Mouse (Mus musculus) heart, postnatal 36 days (tissue): ENCODE measurements around the gene Spats1. TPM values are rescaled to one million over a fixed set of nuclear protein-coding genes. Genes with fewer than 3 reads are reported as not detected.
A peak's percentile ranks its signal among the peaks of the same experiment; 100 is the strongest.
"Not testable (repeated sequence)": the region's sequence is repeated elsewhere in the genome, so short reads cannot be mapped to it uniquely, and the experiment has no call there.

Source experiments
- DNase-seq, 2 experiments: peaks; one replicate each; pipeline ENCODE4 v3.0.0; 2021 to 2022
- intact Hi-C: fragments of 180-260 bp; cut with DNase I; formaldehyde crosslinking; loops from one replicate; pipeline ENCODE4 v1.15.1; 2025
- total RNA-seq, 2 experiments: library from RNA; stranded (reverse); gene quantifications; 2 replicates each; pipeline ENCODE4 v1.2.3; 2021

Gene Spats1
- total RNA-seq, 2 experiments from 2014 or later, result 0.27 TPM; not detected in 1

DNA sequence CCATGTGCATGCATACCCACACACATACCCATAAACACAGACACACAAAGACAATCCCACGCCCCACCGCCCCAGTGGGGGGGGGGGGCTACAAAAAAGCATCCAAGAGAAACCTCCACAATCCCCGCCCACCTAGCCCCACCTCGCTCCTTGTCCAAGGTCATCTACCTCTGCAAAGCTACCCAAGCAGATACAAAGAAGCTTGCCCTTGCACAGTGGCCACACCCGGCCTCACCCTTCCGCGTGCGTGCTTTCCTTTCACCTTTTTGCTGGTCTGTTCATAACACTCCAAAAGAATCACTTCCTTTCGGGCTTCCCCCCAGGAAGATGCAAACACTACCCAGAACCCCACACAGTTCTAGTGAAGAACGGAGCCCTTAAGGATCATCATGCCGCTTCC, 20.2 kb upstream of the Spats1 start:
- intact Hi-C loops, result no loop called here
- no peak for DNase-seq

- intact Hi-C loops, result no loop called here
Observed at GRCm38 (mm10) chr17:45490532-45491154, 15.4 kb upstream of the Spats1 start.

DNA sequence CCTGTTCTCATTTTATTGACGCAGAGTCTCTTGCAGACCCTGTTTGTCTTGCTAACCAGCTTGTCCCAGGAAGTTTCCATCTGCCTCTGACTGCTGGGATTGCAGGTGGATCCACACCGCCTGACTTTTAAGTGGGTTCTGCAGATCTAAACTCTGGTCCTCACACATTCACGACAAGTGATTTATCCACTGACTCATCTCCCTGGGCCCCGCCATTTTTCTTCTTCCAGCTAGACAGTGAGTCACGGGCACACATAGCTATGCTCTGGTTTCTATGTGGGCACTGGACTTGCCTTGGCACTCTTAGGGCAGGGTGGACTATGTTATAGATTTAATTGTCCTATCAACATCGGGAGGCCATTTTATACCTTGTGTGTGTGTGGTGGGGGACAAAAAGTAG, 14.5 kb upstream of the Spats1 start:
- intact Hi-C loops, result no loop called here
- no peak for DNase-seq

More at GRCm38 (mm10) chr17:45490532-45491154, 15.4 kb upstream of the Spats1 start:
- DNase-seq, result no peak

- intact Hi-C loops, result no loop called here
- DNase-seq, result no peak
Observed at GRCm38 (mm10) chr17:45488321-45489254, 13.4 kb upstream of the Spats1 start.

DNA sequence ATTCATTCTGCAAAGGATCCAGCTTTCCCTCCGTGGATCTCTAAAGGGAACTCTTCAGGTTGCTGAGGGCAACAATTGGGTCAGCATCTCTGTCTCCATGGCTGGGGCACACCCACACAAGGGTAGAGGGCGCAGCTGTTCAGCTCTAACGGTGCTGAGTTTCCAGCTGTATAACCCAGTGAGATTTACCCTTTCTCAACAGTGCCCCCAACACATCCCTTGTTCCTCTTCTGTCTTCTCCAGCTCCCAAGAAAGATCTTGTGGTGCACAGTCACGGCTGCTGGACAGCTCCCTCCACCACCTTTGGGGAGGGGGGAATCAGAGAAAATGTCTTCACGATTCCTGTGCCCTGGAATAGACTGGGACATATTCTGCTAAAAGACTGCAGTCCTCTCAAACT, 12.0 kb upstream of the Spats1 start:
- intact Hi-C loops, result no loop called here
- DNase-seq, result no peak

- intact Hi-C loops, result no loop called here
- DNase-seq, result no peak
Observed at GRCm38 (mm10) chr17:45485581-45485980, 10.4 kb upstream of the Spats1 start.

DNA sequence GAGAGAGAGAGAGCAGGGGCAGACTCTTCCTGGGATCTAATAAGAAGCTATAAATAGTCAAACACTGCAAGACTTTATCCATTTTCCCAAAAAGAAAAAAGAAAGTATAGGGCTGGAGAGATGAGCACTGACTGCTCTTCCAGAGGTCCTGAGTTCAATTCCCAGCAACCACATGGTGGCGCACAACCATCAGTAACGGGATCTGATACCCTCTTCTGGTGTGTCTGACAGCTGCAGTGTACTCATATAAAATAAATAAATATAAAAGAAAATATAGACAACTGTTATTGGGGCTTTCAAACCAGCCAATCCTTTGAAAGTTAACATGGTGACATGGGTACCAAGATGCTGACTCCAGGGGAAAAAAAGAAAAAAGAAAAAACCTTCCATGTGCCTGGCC, 5.2 kb upstream of the Spats1 start:
- no peak for DNase-seq
- intact Hi-C loops, result no loop called here

- intact Hi-C loops, result loop anchor here (1.0 to 5.0 kb wide), 3 partner anchors 28 to 164 kb away; partner anchors contain the start of gene Aars2
- DNase-seq, result peak; percentile 77 to 86
Observed at GRCm38 (mm10) chr17:45478234-45478825, 3.1 kb upstream of the Spats1 start.

DNA sequence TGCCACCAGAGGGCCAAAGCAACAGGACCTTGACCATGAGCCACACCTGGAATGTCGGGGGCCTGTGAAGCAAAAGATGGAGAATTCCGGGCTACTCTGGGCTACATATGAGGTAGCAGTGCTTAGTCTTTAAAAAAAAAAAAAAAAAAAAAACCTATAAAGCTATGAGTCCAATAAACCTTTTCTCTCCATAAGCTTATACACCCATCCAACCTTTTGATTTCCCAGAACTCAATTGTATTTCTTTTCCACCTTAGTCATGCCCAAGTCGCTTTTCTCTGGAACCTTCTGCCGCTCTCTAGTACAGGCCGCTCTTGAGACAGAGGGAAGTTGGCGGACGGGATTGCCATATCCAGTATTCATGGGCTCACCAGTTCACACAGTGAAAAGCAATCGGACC, 1.1 kb downstream of the Spats1 start:
- no peak for DNase-seq
- intact Hi-C loops, result no loop called here

DNA sequence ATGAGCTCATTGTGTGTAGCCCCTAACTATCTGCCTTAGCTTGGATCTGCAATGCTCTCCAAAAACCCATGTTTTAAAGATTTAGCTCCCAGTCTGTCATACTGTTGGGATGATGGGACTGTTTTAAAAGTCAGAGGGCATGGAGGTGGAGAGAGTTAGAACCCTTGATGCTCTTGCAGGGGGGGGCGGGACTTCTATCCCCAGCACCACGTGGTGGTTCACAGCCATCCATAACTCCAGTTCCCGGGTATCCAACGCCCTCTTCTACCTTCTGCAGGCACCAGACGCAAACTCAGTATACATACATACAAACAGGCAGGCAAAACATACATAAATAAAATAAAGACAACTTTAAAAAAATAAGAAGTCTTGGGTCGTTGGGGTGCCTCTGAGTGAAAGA, 1.5 kb downstream of the Spats1 start:
- no peak for DNase-seq
- intact Hi-C loops, result no loop called here

DNA sequence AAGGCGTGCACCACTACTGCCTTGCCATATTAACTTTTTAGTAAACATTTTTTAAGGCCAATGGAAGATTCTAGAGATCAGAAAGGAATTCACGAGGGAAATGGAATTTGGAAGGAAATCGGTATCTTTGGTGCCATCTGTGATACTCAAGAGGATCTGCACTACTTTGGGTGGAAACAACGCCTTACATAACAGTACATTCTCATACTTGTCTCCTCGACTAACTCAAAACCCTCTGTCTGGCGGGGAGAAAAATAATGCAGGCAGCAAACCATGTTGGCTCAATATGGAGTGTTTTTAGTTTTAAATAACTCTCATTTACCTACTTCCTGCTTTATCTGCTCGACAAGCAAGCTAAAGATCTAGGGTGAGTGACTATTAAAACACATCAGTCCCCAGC, 4.5 kb downstream of the Spats1 start:
- intact Hi-C loops, result no loop called here
- no peak for DNase-seq

DNA sequence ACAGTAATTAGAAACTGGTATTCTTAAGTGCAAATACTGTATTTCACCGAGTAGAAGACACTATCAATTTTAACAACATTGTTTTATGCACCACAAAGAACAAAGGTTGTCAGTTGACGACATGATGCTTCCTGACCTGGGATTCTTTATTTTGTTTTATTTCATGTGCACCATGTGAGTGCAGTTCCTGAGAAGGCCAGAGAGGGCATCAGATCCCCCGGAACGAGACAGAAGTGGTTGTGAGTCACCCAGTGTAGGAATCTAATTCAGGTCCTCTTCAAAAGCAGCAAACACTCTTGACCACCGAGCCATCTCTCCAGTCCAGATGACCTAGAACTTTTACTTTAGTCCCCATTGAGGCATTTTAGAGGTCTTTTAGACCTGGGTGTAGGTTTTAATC, 6.9 kb downstream of the Spats1 start:
- no peak for DNase-seq
- intact Hi-C loops, result no loop called here

DNA sequence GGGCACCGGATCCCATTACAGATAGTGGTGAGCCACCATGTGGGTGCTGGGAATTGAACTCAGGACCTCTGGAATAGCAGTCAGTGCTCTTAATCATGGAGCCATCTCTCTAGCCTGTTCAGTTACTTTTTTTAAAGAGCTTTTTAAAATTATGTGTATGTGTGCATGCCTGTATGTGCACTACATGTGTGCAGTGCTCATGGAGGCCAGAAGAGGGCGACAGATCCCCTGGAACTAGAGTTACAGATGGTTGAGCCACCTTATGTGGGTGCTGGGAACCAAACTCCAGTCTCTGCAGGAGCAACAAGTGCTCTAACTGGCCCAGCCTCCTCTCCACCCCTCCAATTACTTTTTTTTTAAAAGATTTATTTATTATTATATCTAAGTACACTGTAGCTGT, 8.5 kb downstream of the Spats1 start:
- intact Hi-C loops, result no loop called here
- DNase-seq, result no peak

- intact Hi-C loops, result no loop called here
- DNase-seq, result no peak
Observed at GRCm38 (mm10) chr17:45464255-45464654, 11.0 kb downstream of the Spats1 start.

GRCm38 (mm10) chr17:45462506-45462905, 12.7 kb downstream of the Spats1 start:
- intact Hi-C loops, result no loop called here
- no peak for DNase-seq

GRCm38 (mm10) chr17:45459062-45459461, 16.2 kb downstream of the Spats1 start:
- intact Hi-C loops, result no loop called here
- DNase-seq, result no peak

DNA sequence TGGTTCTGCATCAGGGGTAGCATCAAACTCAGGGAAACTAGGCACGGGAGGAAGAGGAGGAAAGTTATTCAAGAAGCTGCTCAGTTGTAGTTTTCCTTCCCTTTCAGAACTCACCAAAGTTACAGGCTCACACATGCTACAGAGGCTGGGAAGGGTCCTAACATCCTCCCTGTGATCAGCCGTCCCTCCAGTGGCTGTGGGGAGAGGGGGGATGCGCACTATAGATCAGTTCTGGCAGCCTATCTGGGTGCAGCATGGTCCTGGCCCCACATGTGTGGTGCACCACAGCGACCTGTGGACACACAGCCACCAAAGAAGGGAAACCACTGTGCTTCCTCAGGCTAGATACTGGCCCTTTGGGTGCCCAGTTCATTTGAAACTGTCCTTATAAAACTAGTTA, 16.7 kb downstream of the Spats1 start:
- DNase-seq, result no peak
- intact Hi-C loops, result no loop called here

- no peak for DNase-seq
- intact Hi-C loops, result no loop called here
Observed at GRCm38 (mm10) chr17:45457487-45457886, 17.7 kb downstream of the Spats1 start.

- no peak for DNase-seq
- intact Hi-C loops, result no loop called here
Observed at GRCm38 (mm10) chr17:45456260-45457152, 18.7 kb downstream of the Spats1 start.

DNA sequence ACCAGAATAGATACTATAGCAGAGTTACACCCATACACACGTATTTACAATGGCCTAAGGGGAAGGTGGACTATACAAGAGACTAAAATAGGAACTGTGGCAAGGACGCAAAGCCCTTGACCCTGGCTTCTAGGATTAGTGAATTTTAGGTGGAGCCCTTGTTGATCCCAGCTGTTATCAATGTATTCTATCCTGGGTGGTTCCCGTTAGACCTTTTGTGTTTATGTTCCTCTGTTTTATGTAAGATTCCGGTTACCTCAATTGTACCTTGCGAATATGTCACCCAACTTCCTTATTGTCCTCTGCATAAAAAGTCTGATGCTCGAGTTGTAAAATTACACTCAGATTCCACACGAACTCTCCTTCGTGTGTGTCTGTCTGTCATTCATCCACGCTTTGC, 19.4 kb downstream of the Spats1 start:
- DNase-seq, intact Hi-C loops: not testable (repeated sequence)

GRCm38 (mm10) chr17:45454794-45455193, 20.4 kb downstream of the Spats1 start:
- intact Hi-C loops, result no loop called here
- DNase-seq, result no peak
